Mouse (Mus musculus): ENCODE measurements around the gene Cyth3. TPM values are rescaled to one million over a fixed set of nuclear protein-coding genes. Genes with fewer than 3 reads are reported as not detected.
A peak's percentile ranks its signal among the peaks of the same experiment; 100 is the strongest.

Gene Cyth3
- polyA plus RNA-seq, 1 experiment from 2014 or later, result 48.4 TPM

GRCm38 (mm10) chr5:143670740-143671415 is 48.6 kb downstream of the Cyth3 start:
- Histone ChIP-seq H3K9me3 (no peaks in the 10 kb centered on the region), H3K27me3 (no peaks in the 10 kb centered on the region), H3K4me3 (no peak overlapping the region), H3K9ac (no peak overlapping the region), H3K27ac (peak overlapping the region; percentile 8; the same call in 1 of the 2 replicates), H3K4me1 (peaks cover 38% of the 10 kb centered on the region), H3K4me2 (no peak overlapping the region), H3K36me3 (no peaks in the 10 kb centered on the region)
- no peak for ATAC-seq (ENCODE audit: insufficient number of reproducible peaks, insufficient read depth, low FRiP score, low TSS enrichment, low read depth)
- WGBS, result 78% methylated on average over 6 of the region's 6 CpGs

DNA sequence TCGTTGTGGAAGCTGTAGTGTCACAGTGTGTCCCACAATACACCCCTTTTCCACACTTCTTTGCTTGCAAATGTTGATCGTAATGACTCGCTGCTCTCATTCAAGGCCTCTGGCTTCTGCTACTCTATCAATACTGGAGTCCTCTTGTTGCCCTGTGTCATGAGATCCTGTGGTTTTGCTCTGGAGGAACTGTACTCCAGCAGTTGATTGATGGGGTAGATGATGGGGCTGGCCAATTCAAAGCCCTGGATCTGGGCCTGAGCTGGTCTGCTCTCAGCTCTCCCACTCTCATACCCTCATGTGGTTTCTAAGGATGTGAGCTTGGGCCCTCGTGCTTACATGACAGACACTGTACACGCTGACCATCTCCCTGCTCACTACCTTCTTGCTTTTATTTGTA is 52.3 kb downstream of the Cyth3 start:
- no peak overlapping the region for H3K4me2 ChIP-seq
- no peak overlapping the region for H3K27ac ChIP-seq
- no peak overlapping the region for H3K4me3 ChIP-seq
- no peak for ATAC-seq (ENCODE audit: insufficient number of reproducible peaks, insufficient read depth, low FRiP score, low TSS enrichment, low read depth)
- no peaks in the 10 kb centered on the region for H3K9me3 ChIP-seq
- WGBS, result 76% methylated on average over 5 of the region's 5 CpGs
- H3K27me3 ChIP-seq, result no peaks in the 10 kb centered on the region
- H3K36me3 ChIP-seq, result no peaks in the 10 kb centered on the region
- no peak overlapping the region for H3K9ac ChIP-seq
- H3K4me1 ChIP-seq, result peaks cover 53% of the 10 kb centered on the region

DNA sequence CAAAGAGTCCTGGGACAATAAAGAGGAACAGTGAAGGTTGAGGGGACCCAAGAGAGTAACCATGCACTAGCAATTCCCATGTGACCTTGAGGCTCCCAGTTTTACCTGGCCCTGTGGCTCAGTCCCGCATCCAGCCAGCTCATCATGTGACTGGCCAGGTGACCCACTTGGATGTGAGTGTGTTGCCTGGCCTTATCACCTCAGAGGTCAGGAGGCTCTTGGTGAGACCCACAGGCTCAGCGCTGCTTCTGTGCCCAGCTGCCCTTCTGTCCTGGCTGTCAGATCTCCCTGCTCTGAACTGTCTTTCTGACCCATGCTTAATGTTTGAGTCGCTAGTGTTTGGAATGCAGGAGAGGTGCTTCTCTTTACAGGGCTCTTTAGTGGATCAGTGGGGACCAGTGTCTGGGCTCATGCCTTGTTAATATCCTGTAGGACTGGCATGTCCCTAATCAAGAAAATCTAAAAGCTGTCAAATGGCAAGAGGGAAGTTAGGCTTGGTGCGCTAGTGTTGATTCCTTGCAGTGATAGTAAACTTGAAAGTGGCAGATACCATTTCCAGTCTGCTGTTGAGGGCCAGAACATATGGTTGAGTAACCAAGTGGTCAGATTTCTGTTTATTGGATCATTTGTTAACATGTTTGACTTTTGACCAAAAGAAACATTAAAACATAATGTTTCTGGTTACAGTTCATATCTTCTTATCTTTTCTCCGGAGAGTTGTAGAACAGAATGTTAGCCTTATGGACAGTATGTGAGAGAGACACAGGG is 54.2 kb downstream of the Cyth3 start:
- Histone ChIP-seq H3K4me1 (peaks cover 49% of the 10 kb centered on the region), H3K9ac (0 out of 2 replicates have a peak overlapping the region, but pooled peaks have one; percentile 32), H3K36me3 (no peaks in the 10 kb centered on the region), H3K27me3 (no peaks in the 10 kb centered on the region), H3K9me3 (no peaks in the 10 kb centered on the region), H3K4me3 (no peak overlapping the region), H3K27ac (no peak overlapping the region), H3K4me2 (no peak overlapping the region)
- 71% methylated on average over 5 of the region's 5 CpGs for WGBS
- no peak for ATAC-seq (ENCODE audit: insufficient number of reproducible peaks, insufficient read depth, low FRiP score, low TSS enrichment, low read depth)

DNA sequence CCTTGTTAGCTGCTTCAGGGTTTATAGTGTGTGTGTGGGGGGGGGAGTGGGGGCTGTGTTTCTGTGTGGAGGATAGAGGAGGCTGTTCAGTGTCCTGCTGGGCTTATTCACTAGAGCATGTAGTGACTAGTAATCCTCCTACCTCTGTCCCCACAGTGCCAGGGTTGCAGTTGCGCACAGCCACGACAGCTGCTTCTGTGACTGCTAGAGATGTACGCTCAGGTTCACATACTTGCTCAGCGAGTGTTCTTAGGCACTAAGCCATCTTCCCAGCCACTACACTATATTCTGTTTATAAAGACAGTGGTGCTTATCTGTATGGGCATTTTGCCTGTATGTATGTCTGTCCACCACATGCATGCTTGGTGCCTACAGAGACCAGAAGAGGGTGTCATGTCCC is 55.1 kb downstream of the Cyth3 start:
- H3K9me3 ChIP-seq, result no peaks in the 10 kb centered on the region
- H3K36me3 ChIP-seq, result no peaks in the 10 kb centered on the region
- peaks cover 45% of the 10 kb centered on the region for H3K4me1 ChIP-seq
- H3K9ac ChIP-seq, result no peak overlapping the region
- WGBS, result 87% methylated on average over 4 of the region's 4 CpGs
- H3K4me3 ChIP-seq, result no peak overlapping the region
- H3K4me2 ChIP-seq, result no peak overlapping the region
- no peaks in the 10 kb centered on the region for H3K27me3 ChIP-seq
- ATAC-seq (ENCODE audit: insufficient number of reproducible peaks, insufficient read depth, low FRiP score, low TSS enrichment, low read depth), result no peak
- no peak overlapping the region for H3K27ac ChIP-seq

GRCm38 (mm10) chr5:143678634-143679271 is 56.5 kb downstream of the Cyth3 start:
- H3K4me1 ChIP-seq, result peaks cover 48% of the 10 kb centered on the region
- no peak overlapping the region for H3K4me2 ChIP-seq
- no peak overlapping the region for H3K4me3 ChIP-seq
- H3K36me3 ChIP-seq, result no peaks in the 10 kb centered on the region
- H3K27ac ChIP-seq, result no peak overlapping the region
- H3K9ac ChIP-seq, result 0 out of 2 replicates have a peak overlapping the region, but pooled peaks have one; percentile 40
- H3K27me3 ChIP-seq, result no peaks in the 10 kb centered on the region
- WGBS, result 59% methylated on average over 6 of the region's 6 CpGs
- no peaks in the 10 kb centered on the region for H3K9me3 ChIP-seq
- no peak for ATAC-seq (ENCODE audit: insufficient number of reproducible peaks, insufficient read depth, low FRiP score, low TSS enrichment, low read depth)

- H3K27me3 ChIP-seq, result no peaks in the 10 kb centered on the region
- no peak overlapping the region for H3K4me2 ChIP-seq
- H3K9ac ChIP-seq, result no peak overlapping the region
- H3K4me3 ChIP-seq, result no peak overlapping the region
- 62% methylated on average over 6 of the region's 6 CpGs for WGBS
- H3K27ac ChIP-seq, result no peak overlapping the region
- no peaks in the 10 kb centered on the region for H3K9me3 ChIP-seq
- no peaks in the 10 kb centered on the region; the same call in 1 of the 2 replicates for H3K36me3 ChIP-seq
- ATAC-seq (ENCODE audit: insufficient number of reproducible peaks, insufficient read depth, low FRiP score, low TSS enrichment, low read depth), result no peak
- peaks cover 45% of the 10 kb centered on the region for H3K4me1 ChIP-seq
Measured at GRCm38 (mm10) chr5:143679654-143680053, 57.4 kb downstream of the Cyth3 start.

DNA sequence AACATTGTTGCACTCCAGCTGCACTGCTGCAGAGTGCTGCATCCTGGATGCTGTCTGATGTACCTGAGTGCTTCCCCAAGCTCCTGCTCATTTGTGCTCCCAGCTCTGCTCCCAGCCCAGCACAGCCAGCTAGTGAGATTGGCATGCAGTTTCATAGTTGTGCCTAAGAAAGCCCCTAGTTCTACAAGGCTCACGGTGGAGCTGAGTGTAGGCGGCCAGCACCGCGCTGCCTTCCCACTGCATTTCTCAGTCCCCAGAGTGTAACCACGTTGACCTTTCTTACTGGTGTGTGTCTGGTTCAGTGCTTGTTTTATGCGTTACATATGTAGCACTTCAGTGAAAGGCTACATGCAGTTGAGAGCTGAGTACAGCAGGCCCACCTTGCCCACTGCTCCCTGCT is 61.4 kb downstream of the Cyth3 start:
- no peak for ATAC-seq (ENCODE audit: insufficient number of reproducible peaks, insufficient read depth, low FRiP score, low TSS enrichment, low read depth)
- Histone ChIP-seq H3K27ac (no peak overlapping the region), H3K4me3 (no peak overlapping the region), H3K4me2 (no peak overlapping the region), H3K36me3 (peaks cover 26% of the 10 kb centered on the region), H3K9me3 (no peaks in the 10 kb centered on the region), H3K9ac (0 out of 2 replicates have a peak overlapping the region, but pooled peaks have one; percentile 11), H3K4me1 (peaks cover 23% of the 10 kb centered on the region), H3K27me3 (no peaks in the 10 kb centered on the region)
- WGBS, result 57% methylated on average over 6 of the region's 6 CpGs

- Histone ChIP-seq H3K36me3 (peaks cover 26% of the 10 kb centered on the region), H3K27me3 (no peaks in the 10 kb centered on the region), H3K4me3 (no peak overlapping the region), H3K9me3 (no peaks in the 10 kb centered on the region), H3K4me2 (no peak overlapping the region), H3K4me1 (peaks cover 22% of the 10 kb centered on the region), H3K27ac (no peak overlapping the region), H3K9ac (no peak overlapping the region)
- no peak for ATAC-seq (ENCODE audit: insufficient number of reproducible peaks, insufficient read depth, low FRiP score, low TSS enrichment, low read depth)
- WGBS, result 86% methylated on average over 8 of the region's 8 CpGs
Measured at GRCm38 (mm10) chr5:143684911-143685390, 62.7 kb downstream of the Cyth3 start.

GRCm38 (mm10) chr5:143686456-143686855 is 64.2 kb downstream of the Cyth3 start:
- Histone ChIP-seq H3K9me3 (no peaks in the 10 kb centered on the region), H3K27ac (no peak overlapping the region), H3K36me3 (peaks cover 28% of the 10 kb centered on the region), H3K27me3 (no peaks in the 10 kb centered on the region), H3K4me3 (no peak overlapping the region), H3K4me2 (no peak overlapping the region), H3K4me1 (peaks cover 21% of the 10 kb centered on the region), H3K9ac (no peak overlapping the region)
- ATAC-seq (ENCODE audit: insufficient number of reproducible peaks, insufficient read depth, low FRiP score, low TSS enrichment, low read depth), result no peak
- 92% methylated on average over 3 of the region's 3 CpGs for WGBS

- Histone ChIP-seq H3K9me3 (no peaks in the 10 kb centered on the region), H3K27ac (no peak overlapping the region), H3K4me1 (peaks cover 19% of the 10 kb centered on the region), H3K4me3 (no peak overlapping the region), H3K9ac (no peak overlapping the region), H3K27me3 (no peaks in the 10 kb centered on the region), H3K36me3 (peaks cover 39% of the 10 kb centered on the region), H3K4me2 (no peak overlapping the region)
- 96% methylated on average over 3 of the region's 3 CpGs for WGBS
- ATAC-seq (ENCODE audit: insufficient number of reproducible peaks, insufficient read depth, low FRiP score, low TSS enrichment, low read depth), result no peak
Measured at GRCm38 (mm10) chr5:143687589-143687988, 65.3 kb downstream of the Cyth3 start.

- Histone ChIP-seq H3K27me3 (no peaks in the 10 kb centered on the region), H3K4me1 (0 out of 2 replicates have a peak, but pooled peaks cover 4% of the 10 kb centered on the region), H3K4me3 (no peak overlapping the region), H3K36me3 (peaks cover 64% of the 10 kb centered on the region), H3K4me2 (no peak overlapping the region), H3K9ac (no peak overlapping the region), H3K9me3 (no peaks in the 10 kb centered on the region), H3K27ac (no peak overlapping the region)
- ATAC-seq (ENCODE audit: insufficient number of reproducible peaks, insufficient read depth, low FRiP score, low TSS enrichment, low read depth), result no peak
- 92% methylated on average over 9 of the region's 9 CpGs for WGBS
Measured at GRCm38 (mm10) chr5:143690392-143690791, 68.1 kb downstream of the Cyth3 start.

Data from embryonic facial prominence, embryonic 13.5 days (tissue).